Mouse (Mus musculus) adrenal gland (tissue): Measurements from ENCODE around the gene Fermt1.

Source experiments
- intact Hi-C: fragments of 180-260 bp; cut with DNase I; formaldehyde crosslinking; loops from one replicate; pipeline ENCODE4 v1.15.1; 2025

The Fermt1 gene

DNA sequence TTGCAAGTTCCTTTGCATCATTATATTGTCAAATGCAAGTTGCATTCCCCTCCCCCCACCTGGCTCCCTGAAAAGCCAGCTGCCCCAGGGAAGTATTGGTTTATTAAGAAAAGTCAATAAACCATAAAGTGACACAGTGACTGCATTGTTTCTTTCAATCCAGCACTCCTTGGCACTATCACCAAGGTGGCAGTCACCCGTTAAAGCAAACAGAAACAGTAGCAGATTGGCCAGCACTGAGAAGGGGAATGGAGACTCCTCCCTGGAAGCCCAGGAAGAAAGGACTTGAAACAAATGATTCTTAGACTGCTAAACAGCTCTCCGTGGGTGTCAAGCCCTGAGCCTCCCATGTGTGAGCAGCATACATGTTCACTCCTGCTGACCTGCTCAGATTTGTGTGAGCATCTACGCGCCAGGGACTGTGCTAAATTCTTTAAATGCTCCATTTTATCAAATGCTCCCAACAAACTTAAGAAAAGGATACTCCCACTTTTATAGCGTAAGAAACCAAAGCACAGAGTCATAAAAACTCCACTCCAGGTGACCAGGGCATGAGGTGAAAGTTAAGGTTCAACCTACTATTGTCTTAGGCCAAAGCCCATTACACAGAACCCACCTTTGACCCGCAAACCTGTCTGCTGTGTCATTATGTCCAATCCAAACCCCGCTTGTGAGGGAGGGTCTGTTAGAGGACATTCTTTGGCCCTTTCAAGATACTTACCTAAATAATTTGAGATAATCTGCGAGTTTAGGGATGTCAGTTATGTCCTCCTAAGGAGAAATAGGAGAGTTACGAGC, 23.4 kb downstream of the Fermt1 start:
- intact Hi-C loops, result no loop called here

GRCm38 (mm10) chr2:132914785-132915184, 30.9 kb downstream of the Fermt1 start:
- intact Hi-C loops, result loop anchor here (5.0 kb wide), 1 partner anchor 407 kb away; no protein-coding TSS in a partner anchor

DNA sequence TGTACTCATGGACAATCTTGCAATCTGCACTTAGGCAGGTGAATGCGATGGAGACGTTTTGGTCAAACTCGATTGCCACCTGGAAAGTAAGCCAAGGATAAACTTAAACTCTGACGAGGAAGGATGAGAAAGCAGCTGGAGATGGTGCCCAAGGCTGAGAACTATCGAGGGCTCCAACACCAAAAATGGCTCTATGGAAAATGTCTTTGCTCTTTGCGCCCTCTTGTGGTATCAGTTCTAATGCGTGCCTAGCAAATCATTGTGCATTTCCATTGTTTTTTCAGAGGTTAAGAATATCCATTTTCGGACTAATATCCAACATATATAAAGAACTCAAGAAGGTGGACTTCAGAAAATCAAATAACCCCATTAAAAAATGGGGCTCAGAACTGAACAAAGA, 38.9 kb downstream of the Fermt1 start:
- intact Hi-C loops, result loop anchor here (5.0 kb wide), 1 partner anchor 389 kb away; no protein-coding TSS in a partner anchor

GRCm38 (mm10) chr2:132904961-132905360, 40.7 kb downstream of the Fermt1 start:
- intact Hi-C loops, result loop anchor here (5.0 kb wide), 2 partner anchors 38 to 388 kb away; no protein-coding TSS in a partner anchor

- intact Hi-C loops, result loop anchor here (2.0 to 5.0 kb wide), 2 partner anchors 36 to 57 kb away; partner anchors contain the start of gene Crls1
Observed at GRCm38 (mm10) chr2:132903498-132903897, 42.2 kb downstream of the Fermt1 start.

- intact Hi-C loops, result loop anchor here (2.0 to 5.0 kb wide), 2 partner anchors 35 to 55 kb away; partner anchors contain the start of gene Crls1
Observed at GRCm38 (mm10) chr2:132902056-132902455, 43.6 kb downstream of the Fermt1 start.

- intact Hi-C loops, result loop anchor here (2.0 to 5.0 kb wide), 2 partner anchors 34 to 55 kb away; partner anchors contain the start of gene Crls1
Observed at GRCm38 (mm10) chr2:132901636-132902035, 44.1 kb downstream of the Fermt1 start.

- intact Hi-C loops, result loop anchor here (5.0 kb wide), 1 partner anchor 33 kb away; no protein-coding TSS in a partner anchor
Observed at GRCm38 (mm10) chr2:132900596-132900995, 45.1 kb downstream of the Fermt1 start.

- intact Hi-C loops, result no loop called here
Observed at GRCm38 (mm10) chr2:132898211-132898610, 47.5 kb downstream of the Fermt1 start.

DNA sequence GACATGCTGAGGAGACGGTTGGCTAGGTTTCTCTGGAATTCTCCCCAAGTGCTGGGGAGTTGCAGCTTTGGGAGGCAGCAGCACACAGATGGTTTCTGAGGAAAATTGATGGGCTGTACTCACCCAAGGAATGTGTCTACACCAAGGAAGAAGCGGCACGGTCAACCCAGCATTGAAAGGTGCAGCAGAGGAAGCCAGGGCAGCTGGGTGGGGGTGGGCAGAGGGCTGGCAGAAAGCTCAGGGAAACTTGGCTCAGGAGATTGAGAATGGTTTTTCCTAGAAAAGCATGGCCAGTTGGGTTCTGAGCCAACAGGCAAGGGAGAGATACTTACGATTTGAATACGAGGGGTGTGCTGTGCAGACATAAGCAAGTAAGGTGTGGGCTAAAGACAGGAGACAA, 51.9 kb downstream of the Fermt1 start:
- intact Hi-C loops, result no loop called here

DNA sequence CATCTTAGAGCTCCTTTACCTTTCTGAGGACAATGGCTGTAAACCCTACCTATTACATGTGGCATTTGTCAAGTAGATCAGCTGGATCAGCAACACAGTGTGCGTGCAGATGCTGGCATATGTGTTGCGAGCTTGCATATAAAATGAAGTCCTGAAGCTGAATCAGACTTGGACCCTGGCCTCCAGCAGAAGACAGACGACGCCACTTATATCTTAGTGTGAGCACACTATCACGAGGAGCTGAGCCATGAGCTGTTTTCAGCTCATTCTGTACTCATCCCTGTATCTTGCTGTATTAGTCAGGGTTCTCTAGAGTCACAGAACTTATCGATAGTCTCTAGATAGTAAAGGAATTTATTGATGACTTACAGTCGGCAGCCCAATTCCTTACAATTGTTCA, 60.4 kb downstream of the Fermt1 start:
- intact Hi-C loops, result no loop called here

- intact Hi-C loops, result no loop called here
Observed at GRCm38 (mm10) chr2:132884303-132884967, 61.3 kb downstream of the Fermt1 start.

- intact Hi-C loops, result no loop called here
Observed at GRCm38 (mm10) chr2:132880844-132881645, 64.7 kb downstream of the Fermt1 start, which contains the start of gene Lrrn4. Lrrn4 (minus strand) TSS chr2:132880891.

GRCm38 (mm10) chr2:132879261-132880044, 66.3 kb downstream of the Fermt1 start:
- intact Hi-C loops, result no loop called here

GRCm38 (mm10) chr2:132876991-132877390, 68.7 kb downstream of the Fermt1 start:
- intact Hi-C loops, result no loop called here

DNA sequence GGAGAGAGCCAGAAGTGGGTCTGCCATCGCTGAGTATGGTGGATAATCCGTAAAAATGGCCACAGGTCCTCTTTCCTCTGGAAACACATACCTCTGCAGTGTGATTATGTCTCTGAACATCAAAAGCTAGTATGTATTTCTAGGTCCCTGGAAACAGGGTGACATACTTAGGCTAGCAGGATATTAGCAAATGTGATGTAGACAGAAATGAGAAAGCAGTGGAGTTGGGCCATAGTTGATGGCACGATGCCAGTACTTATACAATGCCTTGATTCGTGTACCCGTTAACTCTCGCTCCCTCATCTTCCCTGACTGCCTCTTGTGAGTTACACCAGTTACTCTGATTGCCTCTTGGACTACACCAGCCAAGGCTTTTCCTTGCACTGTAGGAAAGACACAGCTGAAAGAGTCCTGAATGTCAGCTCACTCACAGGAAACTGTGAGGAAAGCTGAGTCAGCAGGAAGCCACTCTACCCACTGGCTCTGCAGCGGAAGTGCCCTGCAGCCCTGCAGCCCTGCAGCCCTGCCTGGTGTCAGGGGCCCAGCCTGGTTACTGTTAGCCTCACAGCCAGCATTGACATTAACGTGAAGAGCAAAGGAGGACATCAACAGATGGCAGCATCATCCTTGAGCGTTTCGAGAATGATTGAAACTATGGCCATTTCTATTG, 71.9 kb downstream of the Fermt1 start:
- intact Hi-C loops, result no loop called here

DNA sequence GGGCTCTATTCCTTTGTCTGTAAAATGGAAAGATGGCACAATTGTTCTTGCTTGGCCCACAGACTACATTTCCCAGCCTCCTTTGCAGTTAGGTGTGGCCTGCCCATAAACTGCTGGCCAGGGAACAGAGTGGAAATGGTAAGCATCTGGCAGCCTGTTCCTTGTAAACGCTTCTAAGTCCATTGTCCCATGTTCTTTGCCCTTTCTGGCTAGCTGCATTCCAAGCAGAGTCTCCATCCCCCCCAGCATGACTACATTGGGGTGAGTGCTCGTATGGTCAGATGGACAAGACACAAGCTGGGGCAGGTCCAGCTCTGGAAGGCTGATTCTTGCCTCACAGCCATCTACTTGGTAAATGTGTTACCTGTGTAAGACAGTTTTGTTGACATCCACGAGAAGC, 74.0 kb downstream of the Fermt1 start:
- intact Hi-C loops, result no loop called here

DNA sequence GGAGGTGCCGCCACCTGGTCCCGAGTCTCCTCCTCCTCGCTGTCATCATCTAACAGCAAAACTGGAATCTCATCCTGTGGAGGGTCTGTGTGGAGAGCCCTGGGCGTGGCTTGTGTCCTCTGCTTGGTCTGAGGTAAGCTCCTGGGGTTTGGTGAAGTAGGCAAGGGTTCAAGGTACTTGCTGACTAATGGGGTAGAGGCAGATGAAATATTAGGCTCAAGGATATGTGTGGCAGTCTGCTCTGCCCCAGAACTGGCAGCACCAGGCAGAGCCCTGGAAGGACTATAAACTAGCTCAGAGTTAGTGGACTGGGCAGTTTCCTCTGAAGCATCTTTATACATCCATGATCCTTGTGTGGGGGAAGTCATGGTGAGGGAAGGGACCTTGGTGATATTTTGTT, 75.4 kb downstream of the Fermt1 start:
- intact Hi-C loops, result no loop called here

GRCm38 (mm10) chr2:132869682-132870081, 76.0 kb downstream of the Fermt1 start:
- intact Hi-C loops, result loop anchor here (5.0 kb wide), 1 partner anchor 33 kb away; no protein-coding TSS in a partner anchor

DNA sequence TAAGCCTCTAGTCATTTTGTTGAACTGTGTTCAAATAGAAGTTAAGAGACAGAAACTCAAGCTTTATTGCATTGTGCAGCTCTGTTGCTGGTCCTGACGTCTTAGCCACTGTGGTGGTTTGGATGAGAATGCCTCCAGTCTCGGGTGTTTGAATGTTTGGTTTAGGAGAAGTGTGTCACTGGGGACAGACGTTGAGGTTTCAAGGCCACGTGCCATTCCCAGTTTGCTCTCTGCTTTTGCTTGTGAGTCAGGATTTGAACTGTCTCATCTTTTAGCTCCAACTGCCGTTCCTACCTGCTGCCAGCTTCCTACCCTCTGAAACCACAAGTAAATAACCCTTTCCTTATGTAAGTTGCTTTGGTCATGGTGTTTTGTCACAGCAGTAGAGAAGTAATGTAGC, 78.2 kb downstream of the Fermt1 start:
- intact Hi-C loops, result loop anchor here (5.0 kb wide), 1 partner anchor 35 kb away; no protein-coding TSS in a partner anchor
